In genomic region chr2:132710488-132710887, GRCm38 (mm10) we compare ENCODE assay signal across 27 mouse cellular contexts. TPM values are rescaled to one million over a fixed set of nuclear protein-coding genes. Genes with fewer than 3 reads are reported as not detected.
DNase-seq lines count a peak whose midpoint lies in the region; ATAC-seq lines count a peak whose summit lies in the region.
"Had no signal": no experiment of that assay in that cellular context is flagged by ENCODE, and none has a peak within 500 bp of the region (broad histone marks: within the 10 kb centered on the region; RNA-seq: fewer than 3 reads in every experiment).

No protein-coding gene starts in this region.

- H3K4me3 ChIP-seq in macrophage (ENCODE audit: inconsistent target), result no peak overlapping the region
- H3K4me3 ChIP-seq: forebrain, embryonic 10.5 days; forebrain, embryonic 13.5 days; gastrocnemius, adult 2 months; heart, embryonic 10.5 days; hindbrain, embryonic 10.5 days had no signal

- H3K36me3 ChIP-seq in macrophage (ENCODE audit: inconsistent target), result no peaks in the 10 kb centered on the region

- peak; percentile 56 for ATAC-seq in common myeloid progenitor, adult 5-6 weeks (replicated peaks; ENCODE audit: low read depth, poor library complexity, severe bottlenecking)
- ATAC-seq in monocyte, adult 5-6 weeks (replicated peaks; ENCODE audit: insufficient number of reproducible peaks, low FRiP score, low TSS enrichment, poor library complexity, severe bottlenecking), result peak; percentile 55
- ATAC-seq: CD4-positive, CD25-positive, alpha-beta regulatory T cell, adult 4 months; forebrain, embryonic 13.5 days; forebrain, embryonic 16.5 days; hindbrain, postnatal 0 days; inflammation-experienced regulatory T-cells, adult 6 months; intestine, embryonic 16.5 days; Patski had no signal

- H3K27ac ChIP-seq in macrophage, result peak overlapping the region; percentile 92
- H3K27ac ChIP-seq: forebrain, embryonic 10.5 days; forebrain, embryonic 13.5 days; gastrocnemius, adult 2 months; heart, embryonic 10.5 days; hindbrain, embryonic 10.5 days; hindbrain, embryonic 14.5 days; hindbrain, postnatal 0 days had no signal

- DNase-seq in adipocyte (ENCODE audit: low spot score) (peak; percentile 26), MN1 (ENCODE audit: low spot score) (no peak)
- DNase-seq in right cerebral cortex, postnatal 14 days, result no peak
- no peak for DNase-seq in frontal cortex, postnatal 25 days (ENCODE audit: low spot score in 2 of 2)
- DNase-seq: adrenal gland, adult 2 months; adrenal gland, postnatal 14 days; cerebellum, adult 11-12 months; cerebellum, adult 8-10 months; cerebellum, postnatal 10 days; cerebellum, postnatal 36 days; gastrocnemius, adult 2 months; gastrocnemius, postnatal 14 days; heart, adult 18-20 months had no signal

- WGBS in macrophage (ENCODE audit: missing documents), result 54% methylated on average over 2 of the region's 2 CpGs

- no peaks in the 10 kb centered on the region; the same call in 1 of the 2 replicates for H3K79me2 ChIP-seq in macrophage (ENCODE audit: inconsistent target)

RNA-seq across cellular contexts. Expression of gene Shld1, which starts 23.8 kb away (rescaled TPM):
- 2.4 and 5.5 TPM in 2 replicates for total RNA-seq in common myeloid progenitor, adult 5-6 weeks (2017)
- 10 to 100 TPM in 18 of 26 experiments, 1 to 10 TPM in 8; 4.4 to 34.7 (median 14.0) TPM for total RNA-seq in macrophage (2018; cell fraction: chromatin; rRNA removed)
- total RNA-seq in macrophage (2018; cell fraction: cytosol; rRNA removed), result 10 to 100 TPM in 7 of 26 experiments, 1 to 10 TPM in 19; 3.6 to 13.6 (median 8.6) TPM
- total RNA-seq in macrophage (2018; cell fraction: nucleus; rRNA removed), result 10 to 100 TPM in 14 of 26 experiments, 1 to 10 TPM in 12; 4.3 to 24.8 (median 10.4) TPM
- 6.5 to 11.1 TPM (median 6.9 TPM) in 3 replicates for polyA plus RNA-seq in macrophage (2018)
- 15.0 to 21.8 TPM (median 15.4 TPM) in 3 replicates for total RNA-seq in monocyte, adult 5-6 weeks (2017)
